Mouse (Mus musculus) MEL-GATA-1-ER (cell line): ENCODE results near the gene Ovca2.

Source experiments
- DNase-seq: peaks from one replicate; pipeline ENCODE4 v3.0.0-alpha.2; 2012; ENCODE audit warnings: low read depth; ENCODE audit errors: extremely low read depth

Ovca2 gene

DNA sequence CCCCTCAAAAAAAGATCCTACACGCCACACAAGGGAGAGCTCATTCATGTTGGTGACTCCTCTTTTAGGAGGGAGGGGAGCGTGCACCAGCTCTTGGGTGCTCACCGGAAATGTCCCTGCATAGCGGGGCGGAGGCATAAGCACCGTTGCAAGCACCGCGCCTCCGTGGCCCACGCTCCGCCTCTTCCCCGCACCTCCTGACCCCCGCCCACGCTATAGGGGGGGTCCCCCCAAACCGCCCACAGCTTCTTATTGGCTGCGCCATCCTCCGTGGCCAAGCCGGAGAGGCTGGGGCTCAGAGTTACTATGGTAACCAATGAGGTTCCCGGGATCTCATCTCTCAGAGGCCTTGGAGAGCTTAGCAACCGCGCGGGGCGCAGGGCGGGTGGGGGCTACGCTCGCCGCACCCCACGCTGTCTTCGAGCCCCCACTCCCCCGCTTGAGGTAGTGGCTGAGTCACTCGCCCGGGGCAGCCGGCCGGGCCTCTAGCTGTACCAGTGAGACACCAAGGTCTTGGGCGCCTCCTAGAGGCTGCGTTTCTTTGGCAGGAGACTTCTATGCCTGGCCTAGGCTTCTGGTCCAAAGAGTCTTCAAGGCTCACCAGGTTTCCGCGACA is 8.4 kb downstream of the Ovca2 start:
- peak; percentile 93 for DNase-seq

DNA sequence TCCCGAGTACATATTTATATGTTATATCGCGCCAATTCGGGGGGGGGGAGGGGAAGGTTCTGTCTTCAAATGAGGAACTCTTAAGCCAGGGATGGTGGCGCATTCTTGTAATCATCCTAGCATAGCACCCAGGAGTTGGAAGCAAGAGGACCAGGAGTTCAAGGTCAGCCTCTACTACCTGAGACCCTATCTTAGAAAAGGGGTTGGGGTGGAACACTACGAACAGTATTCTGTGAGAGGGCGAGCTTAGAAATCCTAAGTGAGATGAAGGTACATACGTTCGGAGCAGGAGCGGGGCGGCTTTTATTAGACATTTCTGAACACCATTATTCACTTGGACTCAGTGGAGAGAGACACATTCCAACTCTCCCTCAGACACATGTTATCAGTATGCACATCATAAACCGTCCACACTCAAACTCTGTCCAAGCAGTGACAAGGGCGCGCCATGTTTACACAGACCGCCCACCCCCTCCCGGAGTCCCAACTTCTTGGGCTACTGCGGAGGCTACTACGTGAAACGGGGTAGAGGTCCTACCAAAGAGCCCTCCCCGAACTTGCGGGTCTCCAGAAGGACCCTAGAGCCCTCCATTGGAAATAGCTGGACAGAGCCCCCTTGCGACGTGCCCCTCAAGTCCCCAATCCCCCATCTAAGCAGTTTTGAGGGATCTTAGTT is 9.1 kb downstream of the Ovca2 start, which contains the start of gene Hic1:
TSS of gene Hic1 (minus strand) at position 115 of the 676 bp plus-strand sequence.
- DNase-seq = no peak

DNA sequence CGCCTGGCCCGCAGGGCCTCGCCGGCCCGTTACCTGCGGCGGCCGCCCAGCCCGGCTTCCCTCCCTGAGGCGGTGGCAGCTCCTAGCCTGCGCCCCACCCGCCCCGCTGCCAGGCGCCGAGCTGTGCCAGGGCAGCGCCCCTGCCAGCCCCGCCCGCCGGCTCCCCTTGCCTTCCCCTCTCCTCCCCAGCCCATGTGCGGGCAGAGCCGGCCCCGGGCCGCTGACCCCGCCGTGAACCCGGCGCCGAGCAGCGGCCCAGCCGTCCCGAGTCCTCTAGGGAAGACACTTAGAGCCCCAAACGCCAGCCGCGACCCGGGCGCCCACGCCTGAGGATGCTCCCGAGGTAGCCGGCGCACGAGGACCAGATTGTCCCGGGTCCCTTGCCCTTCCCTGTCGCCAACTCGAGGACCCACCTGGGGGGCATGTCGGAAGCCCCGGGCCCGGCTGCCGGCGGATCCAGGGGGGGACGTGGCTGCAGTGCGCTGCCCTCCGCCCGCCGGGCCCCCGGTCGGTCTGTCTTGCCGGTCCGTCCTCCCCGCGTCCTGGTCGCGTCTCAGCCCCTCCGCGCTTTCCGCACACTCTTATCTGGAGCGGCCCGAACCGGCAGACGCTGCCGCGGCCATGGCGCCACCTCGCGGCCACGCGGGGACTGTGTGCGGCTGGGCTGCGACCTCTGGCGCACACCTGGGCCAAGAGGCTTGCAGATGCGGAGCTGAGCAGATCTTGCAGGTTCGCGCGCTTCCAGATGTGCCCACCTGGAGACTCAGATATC is 9.9 kb downstream of the Ovca2 start:
- DNase-seq = no peak

DNA sequence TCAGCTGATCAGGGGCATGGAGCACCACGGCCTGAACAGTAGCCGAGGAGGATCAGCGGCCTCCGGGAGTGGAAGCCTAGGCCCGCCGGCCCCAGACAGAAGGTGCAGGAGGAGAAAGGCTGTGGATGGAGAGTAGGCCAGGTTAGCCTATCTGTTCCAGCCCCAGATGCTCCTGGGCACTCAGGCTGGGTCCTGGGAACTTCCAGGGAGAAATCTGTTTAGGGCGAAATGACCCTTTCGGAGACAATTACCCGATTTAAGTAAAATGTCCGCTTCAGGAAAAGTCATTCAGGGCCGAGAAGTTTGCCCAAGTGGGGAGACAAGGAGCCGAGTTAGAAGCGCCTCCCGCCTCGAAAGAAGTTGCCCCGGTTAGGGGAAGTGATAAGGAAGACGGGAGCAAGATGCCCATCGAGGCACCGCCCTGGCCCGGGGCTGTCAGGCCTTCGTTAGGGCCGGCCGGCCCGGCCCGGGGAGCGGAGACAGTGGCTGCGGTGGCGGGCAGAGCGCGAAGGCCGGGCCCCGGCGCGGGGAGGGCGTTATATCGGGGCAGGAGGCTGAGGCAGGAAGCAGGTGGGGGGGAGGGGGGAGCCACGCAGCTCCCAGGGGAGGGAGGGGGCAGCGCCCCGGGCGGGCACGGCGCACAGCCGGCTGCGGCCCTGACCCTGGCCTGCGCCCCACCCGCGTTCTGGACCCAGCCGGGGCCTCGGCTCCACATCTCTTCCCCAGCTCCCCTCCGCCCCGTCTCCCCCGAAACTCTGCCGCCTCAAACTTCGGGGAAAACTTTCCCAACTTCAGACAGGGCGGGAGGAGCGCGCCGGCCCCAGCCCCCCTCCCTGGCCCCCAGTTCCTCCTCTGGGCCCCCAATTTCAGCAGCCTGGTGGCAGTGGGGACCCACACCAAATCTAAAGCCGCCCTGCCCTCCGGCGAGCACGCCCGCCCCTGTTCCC is 10.7 kb downstream of the Ovca2 start:
- no peak for DNase-seq

DNA sequence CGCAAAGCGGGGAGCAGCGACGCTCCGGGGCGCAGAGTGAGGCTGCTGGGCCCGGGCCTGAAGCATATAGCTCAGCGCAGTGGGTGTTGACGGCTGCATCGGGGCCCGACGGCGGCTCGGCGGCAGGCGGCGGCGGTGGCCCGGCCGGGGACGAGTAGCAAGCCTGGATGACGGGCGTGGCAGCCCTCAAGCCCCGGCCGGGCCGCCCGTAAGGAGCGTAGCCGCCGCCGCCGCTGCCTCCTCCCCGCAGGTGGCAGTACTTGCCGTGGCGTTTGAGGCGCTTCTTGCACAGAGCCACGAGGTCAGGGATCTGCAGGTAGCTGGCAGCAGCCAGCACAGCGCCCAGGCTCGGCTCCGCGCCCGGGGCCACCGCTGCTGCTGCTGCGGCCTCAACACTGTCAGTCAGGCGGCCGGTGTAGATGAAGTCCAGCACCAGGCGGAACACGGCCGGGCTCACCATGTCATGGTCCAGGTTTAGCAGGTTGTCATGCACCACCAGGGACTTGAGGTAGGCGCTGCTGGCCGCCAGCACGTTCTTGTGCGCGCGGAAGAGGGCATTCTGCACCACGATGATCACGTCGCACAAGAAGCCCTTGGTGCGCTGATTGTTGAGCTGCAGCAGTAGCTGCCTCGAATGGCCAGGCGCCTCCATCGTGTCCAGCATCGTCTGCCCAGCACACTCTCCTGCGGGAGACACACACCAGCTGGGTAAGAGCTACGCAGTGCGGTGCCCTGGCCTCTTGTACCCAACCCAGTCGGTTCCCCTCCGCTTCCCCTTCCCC is 11.6 kb downstream of the Ovca2 start:
- no peak for DNase-seq

DNA sequence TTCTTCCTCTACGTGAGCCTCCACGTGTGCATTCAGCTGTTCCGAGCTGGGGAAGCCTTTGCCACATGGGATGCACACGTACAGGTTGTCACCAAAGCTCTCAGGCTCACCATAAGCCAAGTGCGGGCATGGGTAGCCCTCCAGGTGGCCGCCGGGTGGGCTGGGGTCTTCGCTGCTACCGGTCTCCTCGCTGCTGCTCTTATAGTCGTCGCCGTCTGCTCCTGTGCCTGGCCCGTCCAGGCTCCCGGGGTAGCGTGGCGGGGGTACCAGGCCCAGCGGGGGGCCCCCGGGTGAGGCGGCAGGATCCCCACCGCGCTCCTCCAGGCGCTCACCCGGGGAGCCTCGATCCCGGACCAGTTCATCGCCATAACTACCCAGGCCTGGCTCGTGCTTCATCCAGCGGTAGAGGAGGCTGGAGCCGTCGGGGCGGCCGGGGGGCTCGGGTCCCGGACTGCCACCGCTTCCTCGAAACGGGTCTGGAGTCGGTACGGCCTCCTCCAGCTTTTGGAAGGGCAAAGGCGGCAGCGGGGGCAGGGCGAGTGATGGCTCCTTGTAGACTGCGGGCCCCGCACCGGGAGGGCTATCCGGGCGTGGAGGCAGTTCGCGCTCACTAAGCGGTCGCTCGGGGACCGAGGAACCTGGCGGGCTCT is 12.3 kb downstream of the Ovca2 start:
- DNase-seq = no peak

DNA sequence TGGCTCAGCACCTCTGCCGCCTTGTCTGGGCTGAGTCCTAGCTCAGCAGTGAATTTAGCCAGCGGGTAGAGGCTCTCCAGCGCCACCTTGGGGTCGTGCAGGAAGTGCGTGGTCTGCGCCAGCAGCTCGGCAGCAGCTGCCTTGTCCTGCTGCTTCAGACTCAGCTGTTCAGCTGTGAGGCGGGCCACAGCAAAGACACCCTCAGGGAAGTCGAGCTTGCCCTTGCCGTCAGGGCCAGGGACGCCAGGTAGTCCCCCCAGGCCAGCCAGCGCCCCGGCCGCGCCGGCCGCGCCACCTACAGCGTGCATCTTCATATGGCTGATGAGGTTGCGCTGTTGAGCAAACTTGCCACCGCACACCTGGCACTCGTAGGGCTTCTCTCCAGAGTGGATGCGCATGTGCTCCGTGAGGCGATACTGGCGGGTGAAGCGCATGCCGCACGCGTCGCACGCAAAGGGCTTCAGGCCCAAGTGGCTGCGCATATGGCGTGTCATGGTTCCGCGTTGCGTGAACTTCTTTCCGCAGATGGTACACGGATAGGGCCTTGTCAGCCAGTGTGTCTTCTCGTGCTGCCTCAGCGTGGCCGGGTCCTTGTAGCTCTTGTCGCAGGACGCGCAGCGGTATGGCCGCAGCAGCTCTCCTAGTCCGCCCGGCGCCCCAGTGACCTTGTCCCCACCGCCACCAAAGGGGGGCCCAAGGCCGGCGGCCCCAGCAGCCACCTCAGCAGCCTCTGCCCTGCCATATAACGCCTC is 13.0 kb downstream of the Ovca2 start:
- DNase-seq = no peak

DNA sequence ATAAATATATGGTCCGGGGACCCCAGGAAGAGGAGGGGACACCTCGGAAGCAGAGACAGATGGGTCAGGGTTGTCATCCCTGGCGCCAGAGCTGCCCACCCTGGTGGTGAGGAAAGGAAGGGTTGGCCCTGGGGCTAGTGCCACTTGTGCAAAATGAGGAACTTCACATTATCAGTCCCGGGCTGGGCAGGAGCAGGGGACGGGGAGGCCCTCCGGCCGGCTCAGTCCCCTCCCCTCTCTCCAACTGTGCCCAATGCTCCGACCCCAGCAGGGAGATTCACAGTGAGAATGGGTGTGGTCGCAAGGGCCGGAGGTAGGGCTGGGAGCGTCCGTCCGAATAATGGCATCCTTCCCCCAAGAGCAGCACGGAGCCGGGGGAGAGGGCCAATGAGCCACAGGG is 13.9 kb downstream of the Ovca2 start:
- DNase-seq = peak; percentile 56

DNA sequence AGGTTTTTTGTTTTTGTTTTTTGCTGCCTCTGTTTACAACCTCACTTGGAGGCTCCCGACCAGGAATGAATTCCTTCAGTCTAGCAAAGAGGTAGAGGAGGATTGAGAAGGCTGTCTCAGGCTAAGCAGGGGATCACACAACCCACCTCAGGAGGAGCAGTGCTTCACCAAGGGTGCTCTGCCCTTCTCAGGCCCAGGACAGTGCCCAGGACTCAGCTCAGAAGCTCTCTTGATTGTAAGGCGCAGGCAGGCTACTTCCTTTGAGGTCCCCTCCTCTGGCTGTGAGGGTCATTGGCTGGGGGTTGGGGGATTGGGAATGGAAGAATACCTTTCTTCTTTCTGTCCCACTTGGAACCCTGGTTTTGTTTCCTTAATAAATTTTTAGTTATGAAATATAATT is 14.6 kb downstream of the Ovca2 start:
- no peak for DNase-seq

DNA sequence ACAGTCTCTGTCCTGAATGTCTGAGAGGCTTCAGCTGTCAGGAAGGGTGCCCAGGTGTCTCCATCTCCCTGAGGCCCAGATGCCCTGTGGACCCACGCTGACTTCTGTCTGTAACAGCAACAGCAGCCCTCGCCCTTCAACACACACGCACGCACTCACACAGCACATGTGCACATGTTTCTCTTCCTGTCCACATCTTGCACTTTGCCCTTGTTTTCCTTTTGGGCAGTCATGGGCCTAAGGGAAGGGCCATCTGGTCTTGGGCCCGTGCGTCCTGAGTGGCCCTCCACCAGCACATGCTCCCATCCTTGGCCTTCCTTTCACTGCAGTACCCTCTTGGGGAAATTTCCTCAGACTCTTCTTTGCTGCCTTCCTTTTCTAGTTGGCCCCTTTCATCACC is 15.3 kb downstream of the Ovca2 start:
- no peak for DNase-seq

DNA sequence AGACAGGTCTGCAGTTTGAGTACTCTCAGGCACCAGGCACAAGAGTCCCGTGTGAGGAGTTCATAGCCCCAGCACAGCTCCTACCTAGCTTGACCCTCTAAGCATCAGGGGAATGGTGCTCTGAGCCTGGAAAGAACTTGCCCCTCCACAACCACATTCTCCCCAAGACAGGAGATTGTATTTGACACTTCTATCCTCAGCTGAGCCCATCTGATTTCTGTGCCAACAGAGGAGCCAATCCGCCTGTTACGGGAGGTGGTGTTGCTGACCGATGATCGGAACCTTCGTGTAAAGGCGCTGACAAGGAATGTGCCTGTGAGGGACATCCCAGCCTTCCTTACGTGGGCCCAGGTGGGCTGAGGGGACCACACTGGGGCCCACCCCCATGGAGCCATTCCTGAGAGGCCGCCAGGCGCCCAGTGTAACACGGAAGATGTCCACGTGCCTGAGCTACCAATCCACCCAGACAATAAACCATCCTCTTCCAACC is 16.0 kb downstream of the Ovca2 start:
- no peak for DNase-seq

DNA sequence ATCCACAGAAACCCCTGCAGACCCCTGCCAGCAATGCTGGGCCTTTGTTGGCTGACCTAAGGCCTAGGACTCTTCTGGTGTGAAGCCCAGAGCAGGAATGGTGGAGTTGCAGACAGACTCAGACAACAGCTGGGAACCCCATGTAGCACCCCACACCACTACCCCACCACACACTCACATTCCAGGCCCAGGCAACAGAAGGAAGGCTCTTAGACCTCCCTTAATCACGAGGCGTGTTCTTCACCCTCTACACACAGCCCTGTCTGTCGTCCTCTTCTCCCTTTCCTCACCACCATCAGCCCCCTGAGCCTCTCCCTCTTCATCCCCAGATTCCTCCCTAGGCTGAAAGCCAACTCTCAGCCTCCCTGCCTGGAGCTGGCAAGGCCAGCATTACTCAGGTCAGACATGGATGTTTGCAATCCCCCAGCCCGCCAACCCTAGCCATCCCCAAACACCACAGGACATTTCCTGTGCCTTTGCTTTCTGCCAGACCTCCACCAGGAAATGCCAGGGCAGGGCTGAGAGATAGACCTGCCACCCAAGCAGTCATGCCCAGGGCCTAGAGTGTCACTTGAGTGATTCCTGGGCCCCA is 17.1 kb downstream of the Ovca2 start:
- no peak for DNase-seq

DNA sequence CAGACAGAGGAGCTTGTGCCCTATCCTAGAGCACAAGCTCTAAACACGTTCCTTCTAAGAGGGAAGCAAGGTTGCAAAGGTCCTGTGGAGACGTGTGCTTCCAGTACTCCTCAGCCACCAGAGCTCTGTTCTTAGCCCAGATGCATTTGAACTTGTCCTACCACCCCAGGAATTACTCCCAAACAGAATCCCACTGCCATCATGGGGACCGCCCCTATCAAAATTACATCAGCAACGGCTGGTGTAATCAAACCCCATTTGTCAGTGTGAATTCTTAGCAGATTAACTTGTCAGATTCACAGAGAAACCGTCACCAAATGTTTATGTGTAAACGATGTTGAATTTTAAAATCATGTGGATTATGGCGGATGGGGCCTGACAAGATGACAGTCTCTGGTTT is 17.7 kb downstream of the Ovca2 start:
- DNase-seq = no peak

DNA sequence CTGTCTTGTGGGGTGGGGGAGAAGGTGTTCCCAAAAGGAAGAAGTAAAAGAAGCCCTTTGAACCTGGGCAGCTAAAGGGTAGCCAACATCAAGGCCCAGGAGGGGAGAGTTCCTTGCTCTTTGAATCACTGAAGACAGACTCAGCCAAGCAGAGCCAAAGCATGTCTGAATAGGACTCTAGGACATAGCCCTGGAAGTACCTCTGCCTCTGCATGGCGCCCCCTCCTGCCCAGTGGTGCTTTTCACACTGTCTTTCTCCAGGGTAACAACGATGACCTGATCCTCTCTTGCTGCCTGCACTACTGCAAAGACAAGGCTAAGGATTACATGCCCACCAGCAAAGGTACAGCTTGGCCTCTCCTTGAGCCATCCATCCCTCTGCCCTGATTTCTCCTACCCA is 19.1 kb downstream of the Ovca2 start:
- no peak for DNase-seq

DNA sequence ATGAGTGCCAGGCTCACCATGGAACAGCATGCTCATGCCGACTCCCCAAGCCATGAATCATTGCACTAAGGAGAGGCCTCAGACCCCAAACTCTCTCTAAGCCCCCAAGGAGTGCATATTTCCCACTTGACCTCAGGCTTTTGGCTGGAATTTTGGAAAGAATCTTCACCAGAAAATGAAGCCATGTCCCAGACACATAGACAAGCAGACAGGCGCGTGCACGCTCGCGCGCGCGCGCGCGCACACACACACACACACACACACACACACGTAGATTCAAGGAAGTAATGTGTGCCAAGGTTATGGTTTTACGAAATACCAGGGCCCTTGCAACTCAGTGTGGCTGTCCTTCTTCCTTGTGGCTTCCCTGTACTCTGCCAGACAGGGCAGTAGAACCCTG is 20.2 kb downstream of the Ovca2 start:
- no peak for DNase-seq

DNA sequence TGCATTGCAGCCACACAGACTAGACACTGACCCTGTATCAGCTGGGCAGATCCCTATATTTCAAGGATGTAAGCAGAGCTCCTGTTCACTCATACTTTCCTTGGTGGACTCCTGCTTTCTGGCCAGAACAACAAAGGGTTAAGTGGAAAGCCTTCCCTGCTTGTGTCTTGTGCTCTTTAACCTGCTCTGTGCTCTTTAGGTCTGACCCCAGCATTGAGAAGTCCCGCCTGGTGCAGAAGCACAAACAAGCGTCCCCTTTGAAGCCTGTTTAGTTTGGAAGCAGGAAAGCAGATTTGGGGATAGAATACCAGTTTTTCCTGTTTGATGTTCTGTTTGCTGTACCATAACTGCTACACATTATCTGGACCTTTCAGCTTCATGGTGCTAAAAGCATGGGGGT is 20.7 kb downstream of the Ovca2 start:
- DNase-seq = no peak

DNA sequence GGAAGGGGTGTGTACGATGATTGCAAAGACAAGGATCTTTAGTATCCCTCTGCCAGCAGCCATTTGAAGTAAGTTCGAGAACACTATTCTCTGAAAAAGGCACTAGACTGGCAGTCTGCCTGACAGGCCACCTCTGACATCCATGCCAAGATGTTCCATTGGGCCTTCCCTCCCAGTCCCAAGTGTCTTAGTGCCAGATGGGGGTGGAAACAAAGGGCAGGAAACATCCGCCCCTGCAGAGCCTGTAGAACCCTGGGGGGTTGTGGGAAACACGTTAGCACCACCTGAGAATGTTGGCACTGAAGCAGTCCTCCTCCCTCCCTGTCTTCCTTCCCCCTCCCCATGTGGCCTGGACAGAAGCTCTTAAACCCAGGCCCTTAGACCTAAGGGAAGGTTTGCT is 21.6 kb downstream of the Ovca2 start:
- DNase-seq = no peak

DNA sequence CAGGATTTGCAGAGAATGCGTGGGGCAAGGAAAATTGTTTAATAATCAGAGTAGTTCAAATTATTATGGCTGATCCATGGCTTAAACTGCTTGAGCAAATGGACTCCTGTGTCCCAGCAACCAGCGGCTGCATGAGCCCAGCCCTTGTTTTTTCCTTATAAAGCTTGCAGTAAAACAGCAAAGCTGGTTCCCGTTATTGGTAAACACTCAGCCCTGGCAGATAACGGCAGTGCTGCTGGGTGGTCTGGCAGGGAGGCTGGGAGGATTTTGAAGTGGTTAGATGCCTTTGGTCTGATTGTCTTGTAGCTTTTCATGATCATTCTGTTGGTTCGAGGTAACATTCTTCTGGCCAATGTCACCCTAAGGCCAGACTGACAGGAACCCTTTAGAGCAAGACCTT is 22.2 kb downstream of the Ovca2 start:
- no peak for DNase-seq

DNA sequence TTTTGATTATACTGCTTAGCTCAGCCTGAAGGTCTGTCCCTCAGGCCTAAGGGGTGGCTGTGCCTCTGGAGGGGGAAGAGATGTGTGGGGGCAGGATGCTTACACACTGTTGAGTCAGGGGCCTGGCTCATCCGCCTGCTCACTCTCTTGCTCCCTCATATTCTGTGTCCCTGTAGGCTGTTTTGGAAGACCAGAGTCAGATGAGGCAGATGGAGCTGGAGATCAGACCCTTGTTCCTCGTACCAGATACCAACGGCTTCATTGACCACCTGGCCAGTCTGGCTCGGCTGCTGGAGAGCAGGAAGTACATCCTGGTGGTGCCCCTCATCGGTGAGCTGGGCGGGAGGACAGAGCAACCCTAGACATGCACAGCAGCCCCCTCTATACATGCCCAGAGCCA is 22.6 kb downstream of the Ovca2 start:
- no peak for DNase-seq
